Mouse (Mus musculus) heart, adult 2 months (tissue): ENCODE measurements around the gene Kcnc3.

Experiments
- CTCF ChIP-seq: fragments of 200-600 bp; IDR thresholded peaks from 2 replicates; pipeline ENCODE4 v1.8.1; 2022; ENCODE audit warnings: antibody characterized with exemption, mild to moderate bottlenecking, moderate library complexity
- EP300 ChIP-seq: fragments of 200-500 bp; IDR thresholded peaks from 2 replicates; pipeline ENCODE4 v1.6.1; 2011; ENCODE audit warnings: low read depth, low read length, control low read depth; ENCODE audit not compliant: insufficient read depth
- POLR2A ChIP-seq: fragments of 200-500 bp; IDR thresholded peaks from 2 replicates; pipeline ENCODE4 v1.6.1; 2011; ENCODE audit warnings: mild to moderate bottlenecking, low read depth, low read length, control low read depth; ENCODE audit not compliant: insufficient read depth

GRCm38 (mm10) chr7:44628402-44629034 is 38.1 kb downstream of the Kcnc3 start:
- TF ChIP-seq CTCF, result no peak
- no peak for TF ChIP-seq POLR2A
- TF ChIP-seq EP300, result no peak
